Mouse (Mus musculus) lung, embryonic 16.5 days (tissue): ENCODE data around the gene Tbc1d8. TPM values are rescaled to one million over a fixed set of nuclear protein-coding genes. Genes with fewer than 3 reads are reported as not detected.
A peak's percentile ranks its signal among the peaks of the same experiment; 100 is the strongest.

Source experiments
- ATAC-seq: fragments of 200-750 bp; cut with Nextera tagmentation; 2 replicates; pipeline ENCODE4 v1.8.0; 2017; ENCODE audit warnings: low read depth, mild to moderate bottlenecking, moderate library complexity
- H3K27ac ChIP-seq: fragments of 300-500 bp; sonication (generic); 2 replicates; pipeline ENCODE4 v1.5.1; 2014; ENCODE audit warnings: mild to moderate bottlenecking, control low read depth, low read length
- H3K27me3 ChIP-seq: fragments of 300-500 bp; sonication (generic); 2 replicates; pipeline ENCODE4 v1.6.1; 2014; ENCODE audit warnings: low read depth, low read length, mixed read lengths; ENCODE audit not compliant: control insufficient read depth, insufficient read depth
- H3K36me3 ChIP-seq: fragments of 300-500 bp; sonication (generic); 2 replicates; pipeline ENCODE4 v1.6.1; 2014; ENCODE audit warnings: low read length; ENCODE audit not compliant: control insufficient read depth, insufficient read depth
- H3K4me1 ChIP-seq: fragments of 300-500 bp; sonication (generic); replicated peaks from 2 replicates; pipeline ENCODE4 v1.6.1; 2014; ENCODE audit warnings: low read length, mixed read lengths; ENCODE audit not compliant: control insufficient read depth, insufficient read depth
- H3K4me2 ChIP-seq: fragments of 300-500 bp; sonication (generic); 2 replicates; pipeline ENCODE4 v1.6.1; 2014; ENCODE audit warnings: low read depth, low read length, control low read depth
- H3K4me3 ChIP-seq: fragments of 300-500 bp; sonication (generic); 2 replicates; pipeline ENCODE4 v1.5.1; 2014; ENCODE audit warnings: mild to moderate bottlenecking, low read length, control low read depth
- H3K9ac ChIP-seq: fragments of 300-500 bp; sonication (generic); 2 replicates; pipeline ENCODE4 v1.6.1; 2014; ENCODE audit warnings: low read length, control low read depth
- H3K9me3 ChIP-seq: fragments of 300-500 bp; sonication (generic); 2 replicates; pipeline ENCODE4 v1.6.1; 2016; ENCODE audit warnings: low read length; ENCODE audit not compliant: control insufficient read depth
- WGBS: fragments of 180-500 bp; shearing (Covaris S2); extraction: QIAGEN DNeasy Blood & Tissue Kit; methylation state at CpG from one replicate; pipeline ENCODE4 v1.1.7; 2014; 5-methylcytosine and 5-hydroxymethylcytosine counted together
- polyA plus RNA-seq: library from polyadenylated mRNA; unstranded; fragments of >200 nt; fragmentation: Nextera tagmentation; extraction: Ambion mirVana; gene quantifications from 2 replicates; pipeline ENCODE4 v1.2.1, GENCODE M21; 2015

Tbc1d8 gene
- polyA plus RNA-seq, result 13.3 and 14.7 TPM in 2 replicates

DNA sequence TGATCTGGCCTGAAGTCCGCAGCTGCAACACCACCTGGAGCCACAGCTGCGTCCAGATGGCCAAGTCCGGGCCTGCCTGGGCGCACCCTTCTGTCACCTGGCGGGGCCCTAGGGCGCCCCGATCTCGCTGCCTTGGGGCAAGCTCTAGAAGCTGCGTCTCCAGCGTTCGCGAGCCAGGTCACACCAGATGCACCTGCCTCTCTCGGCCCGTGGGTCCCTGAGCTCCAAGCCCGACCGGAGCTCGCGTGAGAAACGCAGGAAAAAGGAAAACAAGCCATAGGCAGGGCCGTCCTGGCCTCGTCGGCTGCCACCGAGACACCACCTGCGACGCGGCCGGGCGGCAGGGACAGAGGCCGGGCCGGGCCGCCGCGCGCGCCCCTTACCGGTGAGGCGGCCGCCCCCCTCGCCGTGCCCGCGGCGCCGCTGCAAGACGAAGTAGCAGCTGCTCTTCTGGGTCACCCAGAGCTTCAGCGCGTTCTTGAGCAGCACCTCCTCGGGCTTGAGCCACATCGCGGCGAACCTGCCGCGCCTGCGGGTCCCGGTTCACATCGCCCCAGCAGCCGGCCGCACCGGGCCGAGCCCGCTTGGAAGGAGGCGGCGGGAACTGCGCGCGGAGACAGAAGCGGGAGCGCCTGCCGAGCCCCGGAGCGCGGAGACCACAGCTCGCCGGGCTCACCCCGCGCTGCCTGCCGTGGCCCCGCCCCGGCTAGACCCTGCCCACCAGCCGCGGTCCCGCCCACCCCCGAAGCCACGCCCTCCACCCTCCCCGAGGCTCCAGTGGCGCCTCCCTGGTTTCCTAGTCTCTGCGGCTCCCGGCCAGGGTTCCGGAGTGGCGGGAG, at the start of gene Tbc1d8:
Gene Tbc1d8 (minus strand): TSS at position 699 of the 839 bp plus-strand sequence.
- WGBS, result under 1% methylated on average over 72 of the region's 90 CpGs
- no peaks in the 10 kb centered on the region for H3K9me3 ChIP-seq
- peak within 1 kb of the TSS; percentile 60 for H3K4me3 ChIP-seq
- H3K27ac ChIP-seq, result peak within 1 kb of the TSS; percentile 85
- ATAC-seq, result peak; percentile 98
- H3K4me2 ChIP-seq, result peak within 1 kb of the TSS; percentile 82
- peak within 1 kb of the TSS; percentile 74 for H3K9ac ChIP-seq
- peaks cover 5% of the 10 kb centered on the region; the same call in 1 of the 2 replicates for H3K27me3 ChIP-seq
- peaks cover 6% of the 10 kb centered on the region; the same call in 1 of the 2 replicates for H3K4me1 ChIP-seq
- H3K36me3 ChIP-seq, result no peaks in the 10 kb centered on the region

GRCm38 (mm10) chr1:39528319-39528718, 49.8 kb upstream of the Tbc1d8 start:
- H3K27ac ChIP-seq, result no peak overlapping the region
- no peaks in the 10 kb centered on the region for H3K36me3 ChIP-seq
- H3K4me1 ChIP-seq, result no peaks in the 10 kb centered on the region
- no peak overlapping the region for H3K4me3 ChIP-seq
- no peak overlapping the region for H3K4me2 ChIP-seq
- WGBS, result 77% methylated on average over 6 of the region's 6 CpGs
- H3K27me3 ChIP-seq, result no peaks in the 10 kb centered on the region
- H3K9ac ChIP-seq, result no peak overlapping the region
- no peaks in the 10 kb centered on the region for H3K9me3 ChIP-seq
- no peak for ATAC-seq

- H3K9me3 ChIP-seq, result no peaks in the 10 kb centered on the region
- WGBS, result 8% methylated on average over 7 of the region's 7 CpGs
- H3K36me3 ChIP-seq, result no peaks in the 10 kb centered on the region
- H3K9ac ChIP-seq, result no peak overlapping the region
- H3K4me3 ChIP-seq, result no peak overlapping the region
- ATAC-seq, result 0 out of 2 replicates have a peak, but pooled peaks have one; percentile 35
- no peak overlapping the region for H3K27ac ChIP-seq
- no peaks in the 10 kb centered on the region for H3K27me3 ChIP-seq
- H3K4me2 ChIP-seq, result no peak overlapping the region
- H3K4me1 ChIP-seq, result no peaks in the 10 kb centered on the region
Observed at GRCm38 (mm10) chr1:39527432-39527831, 48.9 kb upstream of the Tbc1d8 start.

DNA sequence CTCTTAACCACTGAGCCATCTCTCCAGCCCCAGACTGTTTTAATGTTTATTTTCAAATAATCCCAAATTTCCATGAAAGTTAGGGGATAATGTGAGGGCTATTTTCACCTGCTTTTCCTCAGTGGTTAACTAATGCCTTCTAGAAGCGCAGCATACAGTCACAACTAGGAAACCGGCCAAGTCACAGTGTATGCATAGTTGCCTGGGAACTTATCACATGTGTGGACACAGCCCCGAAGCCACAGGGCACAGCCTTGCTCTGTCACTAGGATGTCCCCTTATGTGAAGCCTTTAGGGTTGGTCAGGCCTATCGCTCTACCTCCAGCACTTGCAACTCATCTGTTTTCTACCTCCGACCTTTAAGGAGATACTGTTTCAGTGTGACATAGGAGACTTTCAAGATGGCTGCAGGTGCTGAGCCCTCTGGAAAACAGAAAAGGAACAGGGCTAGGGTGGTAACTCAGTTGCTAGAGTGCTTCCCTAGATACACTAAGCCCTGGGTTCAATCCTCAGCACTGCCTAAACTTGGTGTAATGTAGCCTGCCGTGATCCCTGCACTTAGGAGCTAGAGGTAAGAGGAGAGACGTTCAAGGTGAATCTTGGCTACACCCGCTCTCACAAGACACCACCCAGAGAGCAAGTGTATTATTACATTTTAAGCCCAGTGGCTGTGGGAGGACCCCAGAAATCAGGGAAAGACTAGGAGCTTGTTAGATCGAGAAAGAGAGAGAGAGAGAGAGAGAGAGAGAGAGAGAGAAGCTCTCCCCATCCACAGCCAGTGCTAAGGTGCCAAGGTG, 48.0 kb upstream of the Tbc1d8 start:
- no peak overlapping the region for H3K4me2 ChIP-seq
- WGBS, result 67% methylated on average over 9 of the region's 9 CpGs

DNA sequence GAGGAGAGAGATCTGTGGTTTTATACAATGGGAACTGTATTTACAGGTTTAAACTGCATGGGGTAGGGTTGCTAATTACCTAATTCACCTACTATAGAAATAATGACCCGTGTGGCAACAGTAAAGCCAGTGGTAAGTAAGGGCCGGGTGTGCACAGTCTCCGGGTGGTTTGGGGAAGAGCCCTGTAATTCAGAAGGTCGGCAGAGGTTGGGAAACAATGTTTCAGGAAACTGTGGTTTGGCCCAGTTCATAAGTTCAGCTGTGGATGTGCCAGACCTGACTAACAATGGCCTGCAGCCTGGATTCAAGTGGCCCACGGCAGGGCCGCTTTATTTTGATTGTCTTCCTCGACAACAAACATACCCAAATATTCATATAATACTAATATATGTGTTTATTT, 47.2 kb upstream of the Tbc1d8 start:
- Histone ChIP-seq H3K27ac (no peak overlapping the region), H3K36me3 (no peaks in the 10 kb centered on the region), H3K9me3 (no peaks in the 10 kb centered on the region), H3K4me1 (no peaks in the 10 kb centered on the region), H3K9ac (no peak overlapping the region), H3K4me2 (no peak overlapping the region), H3K4me3 (no peak overlapping the region), H3K27me3 (no peaks in the 10 kb centered on the region)
- no peak for ATAC-seq
- WGBS, result 65% methylated on average over 7 of the region's 7 CpGs

More for the DNA sequence above, 48.0 kb upstream of the Tbc1d8 start:
- Histone ChIP-seq H3K4me1 (no peaks in the 10 kb centered on the region), H3K4me3 (no peak overlapping the region), H3K9ac (no peak overlapping the region), H3K36me3 (no peaks in the 10 kb centered on the region), H3K27me3 (no peaks in the 10 kb centered on the region), H3K27ac (no peak overlapping the region), H3K9me3 (no peaks in the 10 kb centered on the region)
- ATAC-seq, result no peak

DNA sequence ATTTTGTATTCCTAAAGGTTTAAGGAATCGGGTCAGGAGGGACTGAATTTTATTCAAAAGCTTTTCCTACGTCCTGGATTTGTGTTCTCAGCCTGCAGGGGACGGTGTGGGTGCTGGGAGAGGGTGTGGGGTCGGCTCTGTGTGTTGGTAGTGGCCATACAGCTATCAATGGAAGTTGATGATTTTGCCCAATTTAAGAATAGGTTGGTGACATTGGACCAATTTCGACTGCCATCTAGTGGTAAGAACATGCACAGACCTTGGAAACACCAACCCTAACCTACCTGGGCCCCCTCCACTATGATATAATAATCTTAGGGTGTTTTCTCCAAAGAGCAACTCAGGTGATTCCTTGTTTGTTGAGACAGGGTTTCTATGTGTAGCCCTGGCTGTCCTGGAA, 44.0 kb upstream of the Tbc1d8 start:
- WGBS, result 21% methylated on average over 5 of the region's 5 CpGs
- Histone ChIP-seq H3K27me3 (no peaks in the 10 kb centered on the region), H3K36me3 (no peaks in the 10 kb centered on the region), H3K9ac (no peak overlapping the region), H3K4me2 (no peak overlapping the region), H3K27ac (no peak overlapping the region), H3K4me3 (no peak overlapping the region), H3K9me3 (no peaks in the 10 kb centered on the region), H3K4me1 (no peaks in the 10 kb centered on the region)
- no peak for ATAC-seq

GRCm38 (mm10) chr1:39521326-39521725, 42.8 kb upstream of the Tbc1d8 start:
- H3K4me3 ChIP-seq, result no peak overlapping the region
- no peaks in the 10 kb centered on the region for H3K4me1 ChIP-seq
- 90% methylated on average over 7 of the region's 7 CpGs for WGBS
- no peak overlapping the region for H3K9ac ChIP-seq
- no peak overlapping the region for H3K4me2 ChIP-seq
- H3K27ac ChIP-seq, result no peak overlapping the region
- no peaks in the 10 kb centered on the region for H3K27me3 ChIP-seq
- no peaks in the 10 kb centered on the region for H3K9me3 ChIP-seq
- no peaks in the 10 kb centered on the region for H3K36me3 ChIP-seq
- no peak for ATAC-seq

DNA sequence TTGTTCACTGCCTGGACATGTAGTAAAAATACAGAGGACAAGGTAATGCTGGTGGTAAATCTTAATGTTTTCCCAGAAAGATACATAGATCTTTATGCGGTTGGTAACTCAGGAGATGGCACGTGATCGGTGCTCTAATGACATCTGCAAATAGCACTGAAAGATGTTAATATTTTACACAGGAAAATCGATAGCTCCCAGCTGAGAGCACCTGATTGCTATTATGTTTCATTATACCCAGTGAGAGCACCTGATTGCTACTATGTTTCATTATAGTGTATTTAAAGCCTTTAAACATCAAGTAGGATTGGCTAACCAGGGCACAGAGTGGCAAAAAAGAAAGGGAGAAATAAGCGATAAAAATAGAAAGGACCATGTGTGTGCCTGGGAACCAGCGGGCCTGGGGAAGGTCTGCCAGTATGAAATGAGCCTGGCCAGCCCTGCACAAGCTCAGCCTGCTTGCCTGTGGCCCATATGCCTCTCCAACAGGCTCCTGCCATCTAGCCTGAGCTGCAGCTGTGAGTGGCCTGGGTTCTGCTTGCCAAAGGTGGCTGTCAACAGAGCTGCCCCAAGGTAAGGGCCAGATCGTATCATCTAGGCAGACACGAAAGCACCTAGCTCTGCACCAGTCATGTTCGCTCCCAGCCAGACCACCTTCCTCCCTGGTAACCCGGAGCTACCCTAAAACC, 36.9 kb upstream of the Tbc1d8 start:
- no peak for ATAC-seq
- Histone ChIP-seq H3K4me2 (no peak overlapping the region), H3K9ac (no peak overlapping the region), H3K4me1 (no peaks in the 10 kb centered on the region), H3K36me3 (no peaks in the 10 kb centered on the region), H3K4me3 (no peak overlapping the region), H3K9me3 (no peaks in the 10 kb centered on the region), H3K27ac (no peak overlapping the region), H3K27me3 (no peaks in the 10 kb centered on the region)
- 84% methylated on average over 10 of the region's 10 CpGs for WGBS

GRCm38 (mm10) chr1:39512183-39512582, 33.6 kb upstream of the Tbc1d8 start:
- Histone ChIP-seq H3K36me3 (no peaks in the 10 kb centered on the region), H3K27ac (no peak overlapping the region), H3K4me1 (no peaks in the 10 kb centered on the region), H3K27me3 (no peaks in the 10 kb centered on the region), H3K9ac (no peak overlapping the region), H3K9me3 (no peaks in the 10 kb centered on the region), H3K4me2 (no peak overlapping the region), H3K4me3 (no peak overlapping the region)
- WGBS, result 70% methylated on average over 1 of the region's 1 CpGs
- ATAC-seq, result no peak
